Mouse (Mus musculus) spleen, adult 2 months (tissue): Measurements from ENCODE around the gene Adora1. TPM values are rescaled to one million over a fixed set of nuclear protein-coding genes. Genes with fewer than 3 reads are reported as not detected.

Experiments
- DNase-seq, 2 experiments: peaks; one replicate each; pipeline versions ENCODE4 v3.0.0 to v3.0.0-alpha.2; 2012 to 2021; ENCODE audit warnings: low spot score in 2 of 2, low read depth in 1 of 2
- H3K27ac ChIP-seq: fragments of 200-500 bp; 2 replicates; pipeline ENCODE4 v1.5.1; 2012; ENCODE audit warnings: low read length, inconsistent platforms; ENCODE audit not compliant: insufficient read depth
- H3K27me3 ChIP-seq: fragments of 200-500 bp; 2 replicates; pipeline ENCODE4 v1.6.1; 2012; ENCODE audit warnings: mild to moderate bottlenecking, moderate library complexity, low read length, inconsistent platforms; ENCODE audit not compliant: control insufficient read depth, insufficient read depth
- H3K36me3 ChIP-seq: fragments of 200-500 bp; 2 replicates; pipeline ENCODE4 v1.6.1; 2012; ENCODE audit warnings: mild to moderate bottlenecking, low read length, inconsistent platforms; ENCODE audit not compliant: control insufficient read depth, insufficient read depth
- H3K4me1 ChIP-seq: fragments of 200-500 bp; 2 replicates; pipeline ENCODE4 v1.6.1; 2011; ENCODE audit warnings: inconsistent platforms; ENCODE audit not compliant: control insufficient read depth, insufficient read depth, insufficient read length
- H3K4me3 ChIP-seq: fragments of 200-500 bp; 2 replicates; pipeline ENCODE4 v1.5.1; 2011; ENCODE audit warnings: mild to moderate bottlenecking, inconsistent platforms; ENCODE audit not compliant: insufficient read depth, insufficient read length; ENCODE audit errors: extremely low read depth
- CTCF ChIP-seq: fragments of 200-500 bp; IDR thresholded peaks from 2 replicates; pipeline ENCODE4 v1.5.1; 2011; ENCODE audit warnings: mild to moderate bottlenecking, inconsistent platforms; ENCODE audit not compliant: insufficient read depth, insufficient read length, insufficient replicate concordance; ENCODE audit errors: extremely low read depth
- POLR2A ChIP-seq: fragments of 200-500 bp; IDR thresholded peaks from 2 replicates; pipeline ENCODE4 v1.6.1; 2011; ENCODE audit warnings: low read depth, low read length, inconsistent platforms
- WGBS: fragments of 180-500 bp; shearing (Covaris S2); methylation state at CpG from one replicate; pipeline ENCODE4 v1.1.7; 2018; 5-methylcytosine and 5-hydroxymethylcytosine counted together
- polyA plus RNA-seq: library from polyadenylated mRNA; depleted of rRNA; stranded (reverse); fragments of >200 nt; gene quantifications from 2 replicates; pipeline ENCODE4 v1.2.3, GENCODE M21; 2012

Adora1 gene
- polyA plus RNA-seq, 1 experiment: 0.28 TPM

- H3K36me3 ChIP-seq: no peaks in the 10 kb centered on the region
- H3K4me3 ChIP-seq: no peak overlapping the region
- WGBS: 82% methylated on average over 8 of the region's 8 CpGs
- H3K27ac ChIP-seq: no peak overlapping the region
- H3K27me3 ChIP-seq: peaks cover 6% of the 10 kb centered on the region; the same call in 1 of the 2 replicates
- no peak for DNase-seq
- H3K4me1 ChIP-seq: peaks cover 3% of the 10 kb centered on the region; the same call in 1 of the 2 replicates
- TF ChIP-seq POLR2A (no peak), CTCF (no peak)
Measured at GRCm38 (mm10) chr1:134232326-134232725, 2.9 kb downstream of the Adora1 start.

- no peak overlapping the region for H3K27ac ChIP-seq
- H3K4me3 ChIP-seq: no peak overlapping the region
- peaks cover 3% of the 10 kb centered on the region; the same call in 1 of the 2 replicates for H3K4me1 ChIP-seq
- 73% methylated on average over 3 of the region's 3 CpGs for WGBS
- TF ChIP-seq POLR2A (no peak), CTCF (no peak)
- H3K27me3 ChIP-seq: peaks cover 6% of the 10 kb centered on the region; the same call in 1 of the 2 replicates
- H3K36me3 ChIP-seq: no peaks in the 10 kb centered on the region
- no peak for DNase-seq
Measured at GRCm38 (mm10) chr1:134231681-134232080, 3.5 kb downstream of the Adora1 start.

- H3K4me3 ChIP-seq: no peak overlapping the region
- H3K27ac ChIP-seq: no peak overlapping the region
- H3K4me1 ChIP-seq: peaks cover 3% of the 10 kb centered on the region; the same call in 1 of the 2 replicates
- WGBS: 87% methylated on average over 3 of the region's 3 CpGs
- no peaks in the 10 kb centered on the region for H3K36me3 ChIP-seq
- TF ChIP-seq POLR2A: no peak
- no peak for TF ChIP-seq CTCF
- no peak for DNase-seq
- peaks cover 6% of the 10 kb centered on the region; the same call in 1 of the 2 replicates for H3K27me3 ChIP-seq
Measured at GRCm38 (mm10) chr1:134231270-134231669, 4.0 kb downstream of the Adora1 start.

GRCm38 (mm10) chr1:134230638-134231228 lies 4.5 kb downstream of the Adora1 start:
- Histone ChIP-seq H3K4me1 (peaks cover 3% of the 10 kb centered on the region; the same call in 1 of the 2 replicates), H3K4me3 (no peak overlapping the region), H3K36me3 (no peaks in the 10 kb centered on the region), H3K27ac (no peak overlapping the region), H3K27me3 (peaks cover 5% of the 10 kb centered on the region; the same call in 1 of the 2 replicates)
- TF ChIP-seq POLR2A: no peak
- TF ChIP-seq CTCF: no peak
- DNase-seq: no peak
- 88% methylated on average over 10 of the region's 10 CpGs for WGBS

- no peak overlapping the region for H3K27ac ChIP-seq
- H3K4me1 ChIP-seq: peaks cover under 1% of the 10 kb centered on the region; the same call in 1 of the 2 replicates
- WGBS: 81% methylated on average over 5 of the region's 5 CpGs
- H3K36me3 ChIP-seq: no peaks in the 10 kb centered on the region
- H3K27me3 ChIP-seq: no peaks in the 10 kb centered on the region
- TF ChIP-seq POLR2A (no peak), CTCF (no peak)
- DNase-seq: no peak
- H3K4me3 ChIP-seq: no peak overlapping the region
Measured at GRCm38 (mm10) chr1:134229806-134230575, 5.2 kb downstream of the Adora1 start.

- WGBS: 76% methylated on average over 8 of the region's 8 CpGs
- no peak overlapping the region for H3K4me3 ChIP-seq
- H3K27ac ChIP-seq: no peak overlapping the region
- DNase-seq: no peak
- H3K27me3 ChIP-seq: no peaks in the 10 kb centered on the region
- H3K36me3 ChIP-seq: no peaks in the 10 kb centered on the region
- no peaks in the 10 kb centered on the region for H3K4me1 ChIP-seq
- TF ChIP-seq POLR2A: no peak
- TF ChIP-seq CTCF: no peak
Measured at GRCm38 (mm10) chr1:134226739-134227138, 8.5 kb downstream of the Adora1 start.

- TF ChIP-seq CTCF: no peak
- no peak for TF ChIP-seq POLR2A
- 90% methylated on average over 5 of the region's 5 CpGs for WGBS
- no peak for DNase-seq
- H3K4me3 ChIP-seq: no peak overlapping the region
- H3K4me1 ChIP-seq: no peaks in the 10 kb centered on the region
- H3K27me3 ChIP-seq: no peaks in the 10 kb centered on the region
- H3K27ac ChIP-seq: no peak overlapping the region
- no peaks in the 10 kb centered on the region for H3K36me3 ChIP-seq
Measured at GRCm38 (mm10) chr1:134225375-134225774, 9.9 kb downstream of the Adora1 start.
